Mouse (Mus musculus) small intestine, adult 2 months (tissue): ENCODE data around the gene Zbtb38.

Source experiments
- CTCF ChIP-seq: fragments of 200-500 bp; IDR thresholded peaks from 2 replicates; pipeline ENCODE4 v1.5.1; 2012; ENCODE audit warnings: low read depth, mild to moderate bottlenecking, control low read depth, inconsistent platforms, low read length, moderate library complexity, mixed read lengths; ENCODE audit not compliant: insufficient replicate concordance, insufficient read length; ENCODE audit errors: extremely low read depth
- POLR2A ChIP-seq: fragments of 200-500 bp; IDR thresholded peaks from 2 replicates; pipeline ENCODE4 v1.6.1; 2012; ENCODE audit warnings: low read depth, mild to moderate bottlenecking, control low read depth, inconsistent platforms, low read length, moderate library complexity

GRCm38 (mm10) chr9:96672466-96672865 lies 80.2 kb downstream of the Zbtb38 start:
- TF ChIP-seq CTCF, result no peak
- TF ChIP-seq POLR2A, result no peak
